Mouse (Mus musculus): Measurements from ENCODE around the gene Dock6. TPM values are rescaled to one million over a fixed set of nuclear protein-coding genes. Genes with fewer than 3 reads are reported as not detected.

Gene Dock6
- polyA plus RNA-seq, 1 experiment, result 30.8 TPM

DNA sequence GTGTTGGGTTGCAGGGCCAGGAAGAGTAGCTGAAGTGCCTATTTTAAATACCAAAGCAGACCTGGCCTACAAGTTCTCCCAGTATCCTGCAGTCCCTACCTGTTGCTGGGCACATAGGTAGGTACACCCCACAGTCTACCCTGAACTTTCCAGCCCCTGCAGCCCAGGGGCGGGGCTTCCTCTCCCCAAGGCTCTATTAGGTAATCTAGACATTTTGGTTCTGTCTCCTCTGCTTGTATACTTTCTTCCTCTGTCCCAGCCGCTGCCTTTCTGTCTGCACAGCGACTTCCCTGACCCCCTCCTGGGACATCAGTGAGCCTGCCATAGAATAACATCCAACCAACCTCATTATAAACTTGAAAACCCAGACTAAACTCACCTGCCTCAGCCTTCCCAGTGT lies 102.1 kb downstream of the Dock6 start:
- TF ChIP-seq CTCF (IDR thresholded peaks at IDR 0.05; ENCODE audit: borderline replicate concordance, control insufficient read depth, extremely low read depth, insufficient read depth, low read length, poor library complexity), result no peak
- no peak for TF ChIP-seq POLR2A (IDR thresholded peaks at IDR 0.05; ENCODE audit: control insufficient read depth, extremely low read depth, insufficient read depth, low read length, poor library complexity)
- H3K4me1 ChIP-seq (replicated peaks; ENCODE audit: control insufficient read depth, insufficient read depth, low read length), result no peaks in the 10 kb centered on the region
- H3K27me3 ChIP-seq (ENCODE audit: control insufficient read depth, insufficient read depth, low read length), result no peaks in the 10 kb centered on the region
- no peak overlapping the region for H3K27ac ChIP-seq (ENCODE audit: control insufficient read depth, insufficient read depth, low read length)
- no peak overlapping the region for H3K4me3 ChIP-seq (ENCODE audit: control insufficient read depth, insufficient read depth, low read length)
- peaks cover 6% of the 10 kb centered on the region; the same call in 1 of the 2 replicates for H3K36me3 ChIP-seq (ENCODE audit: control insufficient read depth, insufficient read depth, low read length)
- DNase-seq, result no peak
- WGBS, result 92% methylated on average over 3 of the region's 3 CpGs

Other genes with a start within 250 kb of the Dock6 start
- 156 and 191 TPM in 2 replicates for gene Smarca4, start 236.5 kb downstream of the Dock6 start, polyA plus RNA-seq (2012; rRNA removed)
- 23.9 and 30.5 TPM in 2 replicates for gene Ldlr, start 129.2 kb downstream of the Dock6 start, polyA plus RNA-seq (2012; rRNA removed)
- gene Spc24, start 92.3 kb downstream of the Dock6 start, polyA plus RNA-seq (2012; rRNA removed), result 59.0 and 75.8 TPM in 2 replicates
- 9.1 and 12.6 TPM in 2 replicates for gene Kank2, start 53.9 kb downstream of the Dock6 start, polyA plus RNA-seq (2012; rRNA removed)
- gene Angptl8, start 17.1 kb downstream of the Dock6 start, polyA plus RNA-seq (2012; rRNA removed), result 4.7 and 6.5 TPM in 2 replicates
- 34.9 and 40.3 TPM in 2 replicates for gene Rab3d, start 65.6 kb upstream of the Dock6 start, polyA plus RNA-seq (2012; rRNA removed)
- gene Ccdc159, start 74.8 kb upstream of the Dock6 start, polyA plus RNA-seq (2012; rRNA removed), result 1.3 and 1.9 TPM in 2 replicates
- 40.0 and 47.7 TPM in 2 replicates for gene Tmem205, start 74.9 kb upstream of the Dock6 start, polyA plus RNA-seq (2012; rRNA removed)
- gene Plppr2, start 84.4 kb upstream of the Dock6 start, polyA plus RNA-seq (2012; rRNA removed), result 3.8 and 5.5 TPM in 2 replicates
- 6.7 and 7.6 TPM in 2 replicates for gene Swsap1, start 103.1 kb upstream of the Dock6 start, polyA plus RNA-seq (2012; rRNA removed)
- gene Epor, start 110.9 kb upstream of the Dock6 start, polyA plus RNA-seq (2012; rRNA removed), result 3.8 and 4.9 TPM in 2 replicates
- 7.8 and 9.5 TPM in 2 replicates for gene Rgl3, start 136.8 kb upstream of the Dock6 start, polyA plus RNA-seq (2012; rRNA removed)
- 0.11 and 0.18 TPM in 2 replicates for gene Ccdc151, start 150.0 kb upstream of the Dock6 start, polyA plus RNA-seq (2012; rRNA removed)
- gene Prkcsh, start 150.2 kb upstream of the Dock6 start, polyA plus RNA-seq (2012; rRNA removed), result 109 and 119 TPM in 2 replicates
- gene Elavl3, start 199.4 kb upstream of the Dock6 start, polyA plus RNA-seq (2012; rRNA removed), result 0.35 and 0.43 TPM in 2 replicates
- gene Gm49318, start 218.6 kb upstream of the Dock6 start, polyA plus RNA-seq (2012; rRNA removed), result not detected in 2 replicates
- gene Zfp653, start 218.7 kb upstream of the Dock6 start, polyA plus RNA-seq (2012; rRNA removed), result 52.0 and 52.6 TPM in 2 replicates
- 58.1 and 62.2 TPM in 2 replicates for gene Ecsit, start 232.8 kb upstream of the Dock6 start, polyA plus RNA-seq (2012; rRNA removed)
- gene Cnn1, start 246.6 kb upstream of the Dock6 start, polyA plus RNA-seq (2012; rRNA removed), result 4.3 and 5.0 TPM in 2 replicates

All from thymus, adult 2 months (tissue).